ENCODE assay signal across 24 mouse cellular contexts in genomic region chr14:118220885-118221284, GRCm38 (mm10). TPM values are rescaled to one million over a fixed set of nuclear protein-coding genes. Genes with fewer than 3 reads are reported as not detected.
A peak's percentile ranks its signal among the peaks of the same experiment; 100 is the strongest.
DNase-seq lines count a peak whose midpoint lies in the region; ATAC-seq and TF ChIP-seq lines count a peak whose summit lies in the region.
"Had no signal": no experiment of that assay in that cellular context is flagged by ENCODE, and none has a peak within 500 bp of the region (broad histone marks: within the 10 kb centered on the region; RNA-seq: fewer than 3 reads in every experiment).

No protein-coding gene starts in this region.

- ATAC-seq in G1E (ENCODE audit: extremely low read depth, insufficient number of reproducible peaks, low FRiP score, poor library complexity, severe bottlenecking) = no peak
- no peak for ATAC-seq in midbrain, embryonic 11.5 days (ENCODE audit: low FRiP score)
- ATAC-seq: forebrain, embryonic 13.5 days; midbrain, embryonic 15.5 days had no signal

- no peak overlapping the region for H3K4me3 ChIP-seq in left cerebral cortex, adult 2 months
- no peak overlapping the region for H3K4me3 ChIP-seq in G1E (ENCODE audit: low read depth, low read length)
- no peak overlapping the region for H3K4me3 ChIP-seq in midbrain, embryonic 11.5 days (ENCODE audit: low read depth, low read length)
- H3K4me3 ChIP-seq: embryonic facial prominence, embryonic 15.5 days; forebrain, embryonic 13.5 days; hindbrain, embryonic 10.5 days; limb, embryonic 15.5 days; midbrain, embryonic 15.5 days had no signal

- no peak overlapping the region for H3K4me2 ChIP-seq in midbrain, embryonic 11.5 days
- H3K4me2 ChIP-seq: embryonic facial prominence, embryonic 15.5 days; forebrain, embryonic 13.5 days; heart, embryonic 11.5 days; limb, embryonic 15.5 days; midbrain, embryonic 15.5 days had no signal

- intact Hi-C loops in left cerebral cortex, adult 2 months (cut with DNase I) = no loop called here

- TF ChIP-seq CTCF in left cerebral cortex, adult 2 months (IDR thresholded peaks at IDR 0.05) = peak; percentile 32
- TF ChIP-seq CTCF in G1E (IDR thresholded peaks at IDR 0.05; ENCODE audit: low read depth, low read length) = peak; percentile 16; the same call in 1 of the 2 replicates

- H3K9ac ChIP-seq in midbrain, embryonic 11.5 days (ENCODE audit: low read length) = no peak overlapping the region
- H3K9ac ChIP-seq: embryonic facial prominence, embryonic 15.5 days; forebrain, embryonic 13.5 days; limb, embryonic 15.5 days; midbrain, embryonic 15.5 days had no signal

- peaks cover 9% of the 10 kb centered on the region for H3K4me1 ChIP-seq in G1E (ENCODE audit: insufficient read depth, low read depth, low read length)
- peaks cover 14% of the 10 kb centered on the region for H3K4me1 ChIP-seq in midbrain, embryonic 11.5 days (ENCODE audit: control insufficient read depth, insufficient read depth, low read length)

- H3K27me3 ChIP-seq in G1E (ENCODE audit: insufficient read depth, low read length) = peaks cover 28% of the 10 kb centered on the region
- peaks cover 23% of the 10 kb centered on the region for H3K27me3 ChIP-seq in midbrain, embryonic 11.5 days (ENCODE audit: control insufficient read depth, insufficient read depth, low read length)

- peak; percentile 26 for DNase-seq in embryo, embryonic 10 days (ENCODE audit: low spot score)
- no peak for DNase-seq in embryo, embryonic 11 days
- no peak for DNase-seq in left cerebral cortex, adult 2 months (ENCODE audit: extremely low spot score in 1 of 2, low spot score in 2 of 2)
- no peak for DNase-seq in left cerebral cortex, adult 9 months (ENCODE audit: low spot score in 2 of 2)
- no peak for DNase-seq in G1E (ENCODE audit: low spot score)
- DNase-seq in retina, embryonic 14.5 days (ENCODE audit: low spot score) = peak; percentile 36
- DNase-seq in adrenal gland, postnatal 25 days = no peak
- no peak for DNase-seq in midbrain, embryonic 11.5 days (ENCODE audit: low spot score, missing footprints)
- DNase-seq: adrenal gland, postnatal 14 days; B cell, adult 2 months; cerebellum, postnatal 14 days; gastrocnemius, postnatal 10 days; kidney, adult 11 months; thymus, postnatal 25 days had no signal

- no peaks in the 10 kb centered on the region for H3K36me3 ChIP-seq in G1E (replicated peaks)
- H3K36me3 ChIP-seq in midbrain, embryonic 11.5 days (ENCODE audit: control insufficient read depth, insufficient read depth, low read length) = no peaks in the 10 kb centered on the region
- H3K36me3 ChIP-seq: embryonic facial prominence, embryonic 15.5 days; hindbrain, embryonic 10.5 days; limb, embryonic 15.5 days; midbrain, embryonic 15.5 days had no signal

- 93% methylated on average over 1 of the region's 1 CpGs for WGBS in midbrain, embryonic 11.5 days

- no peak overlapping the region for H3K27ac ChIP-seq in left cerebral cortex, adult 2 months
- no peak overlapping the region for H3K27ac ChIP-seq in midbrain, embryonic 11.5 days (ENCODE audit: low read depth, low read length)
- H3K27ac ChIP-seq: embryonic facial prominence, embryonic 15.5 days; forebrain, embryonic 13.5 days; hindbrain, embryonic 10.5 days; limb, embryonic 15.5 days; midbrain, embryonic 15.5 days had no signal

- no peaks in the 10 kb centered on the region for H3K9me3 ChIP-seq in G1E (replicated peaks)
- no peaks in the 10 kb centered on the region for H3K9me3 ChIP-seq in midbrain, embryonic 11.5 days (ENCODE audit: control insufficient read depth, low read length)
- H3K9me3 ChIP-seq: embryonic facial prominence, embryonic 15.5 days; forebrain, embryonic 13.5 days; hindbrain, embryonic 10.5 days; limb, embryonic 15.5 days; midbrain, embryonic 15.5 days had no signal

RNA-seq across cellular contexts. Expression of gene Sox21, which starts 15.9 kb away (rescaled TPM):
- total RNA-seq in left cerebral cortex, adult 2 months (2021) = 10 to 100 TPM in 1 of 2 experiments, 1 to 10 TPM in 1; 10.0 to 10.6 TPM
- total RNA-seq in G1E (2014; fragmentation: Nextera tagmentation) (3.0 and 4.6 TPM in 2 replicates), G1E (2017) (1.2 and 1.3 TPM in 2 replicates)
- polyA plus RNA-seq in G1E (2012) = 9.0 and 10.9 TPM in 2 replicates
- not detected in 2 replicates for total RNA-seq in adrenal gland, postnatal 25 days (2021)
- 20.4 and 24.5 TPM in 2 replicates for polyA plus RNA-seq in midbrain, embryonic 11.5 days (2014; fragmentation: Nextera tagmentation; extraction: Ambion mirVana)
- total RNA-seq: adrenal gland, postnatal 14 days; gastrocnemius, postnatal 10 days had no signal

RNA-seq across cellular contexts. Expression of gene Gm9376, which starts 45.9 kb away (rescaled TPM):
- not detected for total RNA-seq in left cerebral cortex, adult 2 months (2021)
- not detected in 2 replicates for total RNA-seq in G1E (2014; fragmentation: Nextera tagmentation)
- not detected in 2 replicates for total RNA-seq in G1E (2017)
- not detected in 2 replicates for polyA plus RNA-seq in G1E (2012)
- not detected in 2 replicates for total RNA-seq in adrenal gland, postnatal 25 days (2021)
- polyA plus RNA-seq in midbrain, embryonic 11.5 days (2014; fragmentation: Nextera tagmentation; extraction: Ambion mirVana) = not detected in 2 replicates
- total RNA-seq: adrenal gland, postnatal 14 days; gastrocnemius, postnatal 10 days; left cerebral cortex, adult 18-20 months had no signal
- polyA plus RNA-seq: embryonic facial prominence, embryonic 15.5 days; forebrain, embryonic 13.5 days; heart, embryonic 11.5 days; hindbrain, embryonic 10.5 days; large intestine, adult 2 months; limb, embryonic 15.5 days; midbrain, embryonic 15.5 days; neural tube, embryonic 11.5 days; stomach, embryonic 16.5 days had no signal

Comparison
In these comparisons a context has a peak if more than half of its experiments do, and no peak if none do; other contexts are left out.
1. DNase-seq: peak in embryo, embryonic 10 days (single experiment) and retina, embryonic 14.5 days (single experiment); none in embryo, embryonic 11 days (single experiment), left cerebral cortex, adult 2 months (0 of 2), left cerebral cortex, adult 9 months (0 of 2), G1E (single experiment), adrenal gland, postnatal 25 days (single experiment) and midbrain, embryonic 11.5 days (single experiment).